Mouse (Mus musculus): ENCODE measurements at regions not wholly inside any gene's neighbourhood (a gene's known extent, or its start where the extent isn't known, plus 50 kb on each side); places are given as distances from the start of the nearest gene placed in this dataset.

DNA sequence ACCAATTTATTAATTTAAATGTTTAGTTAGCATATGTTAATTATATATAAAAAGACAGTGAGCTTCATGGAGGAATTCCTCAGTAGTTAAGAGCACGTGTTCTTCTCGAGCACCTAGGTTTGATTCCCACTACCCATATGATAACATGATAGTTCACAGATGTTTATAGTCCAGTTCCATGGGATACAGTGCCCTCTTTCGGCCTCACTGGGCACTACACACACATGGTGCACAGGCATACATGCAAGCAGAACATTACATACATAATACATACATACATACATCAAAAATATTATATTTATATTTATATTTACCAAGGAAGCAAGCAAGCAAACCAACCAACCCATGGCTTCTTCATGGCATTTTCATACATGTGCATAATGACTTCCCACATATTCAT lies 51.6 kb upstream of the Fam180a start:
- H3K27ac ChIP-seq (replicated peaks), result no peak overlapping the region
- no peaks in the 10 kb centered on the region for H3K36me3 ChIP-seq
- no peaks in the 10 kb centered on the region for H3K27me3 ChIP-seq
- 0 out of 2 replicates have a peak, but pooled peaks cover 10% of the 10 kb centered on the region for H3K4me1 ChIP-seq (replicated peaks)
- H3K4me3 ChIP-seq, result no peak overlapping the region
- ATAC-seq (ENCODE audit: low read depth), result no peak
- no peaks in the 10 kb centered on the region for H3K9me3 ChIP-seq
- WGBS, result 91% methylated on average over 3 of the region's 3 CpGs
- H3K9ac ChIP-seq, result no peak overlapping the region
- H3K4me2 ChIP-seq, result no peak overlapping the region

DNA sequence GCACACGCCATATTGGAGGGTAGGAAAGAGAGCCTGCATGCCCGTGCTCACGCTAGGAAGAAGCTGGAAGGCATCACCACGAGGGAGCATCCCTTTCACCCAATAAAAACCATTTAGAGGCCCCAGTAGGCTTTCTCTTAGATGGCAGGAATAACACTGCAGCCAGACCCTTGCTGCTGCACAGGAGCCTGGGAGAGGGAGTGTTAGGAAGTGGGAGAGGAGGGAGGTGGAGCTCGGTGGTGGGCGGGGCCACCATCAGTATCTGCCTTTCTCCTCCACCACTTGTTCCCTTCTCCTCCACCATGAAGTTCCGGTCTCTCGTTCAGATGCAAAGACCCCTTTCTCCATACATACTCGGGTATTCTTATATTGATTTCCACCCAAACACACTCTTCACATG lies 50.6 kb upstream of the Fam180a start:
- WGBS, result 80% methylated on average over 9 of the region's 9 CpGs
- H3K4me1 ChIP-seq (replicated peaks), result 0 out of 2 replicates have a peak, but pooled peaks cover 10% of the 10 kb centered on the region
- no peaks in the 10 kb centered on the region for H3K27me3 ChIP-seq
- no peak overlapping the region for H3K27ac ChIP-seq (replicated peaks)
- no peak overlapping the region for H3K4me2 ChIP-seq
- no peak overlapping the region for H3K4me3 ChIP-seq
- no peak for ATAC-seq (ENCODE audit: low read depth)
- H3K36me3 ChIP-seq, result no peaks in the 10 kb centered on the region
- no peak overlapping the region for H3K9ac ChIP-seq
- H3K9me3 ChIP-seq, result no peaks in the 10 kb centered on the region

Data from neural tube, embryonic 13.5 days (tissue).